Mouse (Mus musculus): ENCODE measurements around the gene Cdipt. TPM values are rescaled to one million over a fixed set of nuclear protein-coding genes. Genes with fewer than 3 reads are reported as not detected.

Cdipt gene
- polyA plus RNA-seq, 1 experiment from 2014 or later: 89.3 TPM

- Histone ChIP-seq H3K4me1 (peaks cover 75% of the 10 kb centered on the region), H3K27ac (peak overlapping the region; percentile 100), H3K4me3 (peak overlapping the region; percentile 82), H3K27me3 (ENCODE audit: insufficient read depth, poor library complexity, severe bottlenecking) (no peaks in the 10 kb centered on the region), H3K36me3 (peaks cover 42% of the 10 kb centered on the region), H3K9me3 (no peaks in the 10 kb centered on the region)
- no peak for DNase-seq (ENCODE audit: low spot score)
- 30% methylated on average over 19 of the region's 19 CpGs for WGBS
Observed at GRCm38 (mm10) chr7:127023896-127024690, 48.4 kb downstream of the Cdipt start.

GRCm38 (mm10) chr7:127024755-127025555 is 49.2 kb downstream of the Cdipt start:
- Histone ChIP-seq H3K27ac (peak overlapping the region; percentile 100), H3K9me3 (no peaks in the 10 kb centered on the region), H3K4me1 (peaks cover 66% of the 10 kb centered on the region), H3K36me3 (peaks cover 50% of the 10 kb centered on the region), H3K4me3 (peak overlapping the region; percentile 82), H3K27me3 (ENCODE audit: insufficient read depth, poor library complexity, severe bottlenecking) (no peaks in the 10 kb centered on the region)
- peak; percentile 94 for DNase-seq (ENCODE audit: low spot score)
- WGBS: under 1% methylated on average over 30 of the region's 30 CpGs

GRCm38 (mm10) chr7:127025556-127026160 is 49.9 kb downstream of the Cdipt start:
- peak overlapping the region; percentile 100 for H3K27ac ChIP-seq
- H3K36me3 ChIP-seq: peaks cover 57% of the 10 kb centered on the region
- H3K27me3 ChIP-seq (ENCODE audit: insufficient read depth, poor library complexity, severe bottlenecking): no peaks in the 10 kb centered on the region
- peaks cover 59% of the 10 kb centered on the region for H3K4me1 ChIP-seq
- peak; percentile 83 for DNase-seq (ENCODE audit: low spot score)
- 1% methylated on average over 65 of the region's 65 CpGs for WGBS
- H3K4me3 ChIP-seq: peak overlapping the region; percentile 82
- no peaks in the 10 kb centered on the region for H3K9me3 ChIP-seq

- Histone ChIP-seq H3K9me3 (no peaks in the 10 kb centered on the region), H3K4me3 (peak overlapping the region; percentile 82), H3K36me3 (peaks cover 62% of the 10 kb centered on the region), H3K4me1 (peaks cover 54% of the 10 kb centered on the region), H3K27ac (peak overlapping the region; percentile 100), H3K27me3 (ENCODE audit: insufficient read depth, poor library complexity, severe bottlenecking) (no peaks in the 10 kb centered on the region)
- DNase-seq (ENCODE audit: low spot score): peak; percentile 92
- 0% methylated on average over 28 of the region's 48 CpGs for WGBS
Observed at GRCm38 (mm10) chr7:127026161-127026600, 50.5 kb downstream of the Cdipt start.

- H3K27me3 ChIP-seq (ENCODE audit: insufficient read depth, poor library complexity, severe bottlenecking): no peaks in the 10 kb centered on the region
- WGBS: 4% methylated on average over 28 of the region's 48 CpGs
- H3K4me3 ChIP-seq: peak overlapping the region; percentile 82
- peaks cover 50% of the 10 kb centered on the region for H3K4me1 ChIP-seq
- no peak for DNase-seq (ENCODE audit: low spot score)
- peak overlapping the region; percentile 100 for H3K27ac ChIP-seq
- H3K9me3 ChIP-seq: no peaks in the 10 kb centered on the region
- peaks cover 67% of the 10 kb centered on the region for H3K36me3 ChIP-seq
Observed at GRCm38 (mm10) chr7:127026616-127026983, 50.9 kb downstream of the Cdipt start.

- H3K9me3 ChIP-seq: no peaks in the 10 kb centered on the region
- peaks cover 44% of the 10 kb centered on the region for H3K4me1 ChIP-seq
- H3K4me3 ChIP-seq: peak within 1 kb of the TSS; percentile 82
- peak; percentile 99 for DNase-seq (ENCODE audit: low spot score)
- peaks cover 70% of the 10 kb centered on the region for H3K36me3 ChIP-seq
- WGBS: 1% methylated on average over 52 of the region's 63 CpGs
- peak within 1 kb of the TSS; percentile 100 for H3K27ac ChIP-seq
- no peaks in the 10 kb centered on the region for H3K27me3 ChIP-seq (ENCODE audit: insufficient read depth, poor library complexity, severe bottlenecking)
Observed at GRCm38 (mm10) chr7:127026984-127027726, 51.4 kb downstream of the Cdipt start, which contains the start of gene Maz. Gene Maz (minus strand): TSS chr7:127027037.

- Histone ChIP-seq H3K36me3 (peaks cover 70% of the 10 kb centered on the region), H3K9me3 (no peaks in the 10 kb centered on the region), H3K4me3 (peak overlapping the region; percentile 82), H3K27ac (peak overlapping the region; percentile 100), H3K27me3 (ENCODE audit: insufficient read depth, poor library complexity, severe bottlenecking) (no peaks in the 10 kb centered on the region), H3K4me1 (peaks cover 37% of the 10 kb centered on the region)
- 73% methylated on average over 8 of the region's 8 CpGs for WGBS
- no peak for DNase-seq (ENCODE audit: low spot score)
Observed at GRCm38 (mm10) chr7:127027885-127028284, 52.2 kb downstream of the Cdipt start.

Other genes starting within 250 kb of the Cdipt start
- gene Mapk3, start 216.3 kb upstream of the Cdipt start, polyA plus RNA-seq (2016; fragmentation: Nextera tagmentation; extraction: Ambion mirVana): 59.6 and 69.8 TPM in 2 replicates
- 1.3 and 1.5 TPM in 2 replicates for gene Gdpd3, start 209.6 kb upstream of the Cdipt start, polyA plus RNA-seq (2016; fragmentation: Nextera tagmentation; extraction: Ambion mirVana)
- 43.4 and 66.0 TPM in 2 replicates for gene Ypel3, start 199.0 kb upstream of the Cdipt start, polyA plus RNA-seq (2016; fragmentation: Nextera tagmentation; extraction: Ambion mirVana)
- 0.23 and 0.53 TPM in 2 replicates for gene Tbx6, start 194.4 kb upstream of the Cdipt start, polyA plus RNA-seq (2016; fragmentation: Nextera tagmentation; extraction: Ambion mirVana)
- 233 and 325 TPM in 2 replicates for gene Ppp4c, start 183.4 kb upstream of the Cdipt start, polyA plus RNA-seq (2016; fragmentation: Nextera tagmentation; extraction: Ambion mirVana)
- 0.06 and 0.38 TPM in 2 replicates for gene Fam57b, start 178.2 kb upstream of the Cdipt start, polyA plus RNA-seq (2016; fragmentation: Nextera tagmentation; extraction: Ambion mirVana)
- gene 4930451I11Rik, start 144.3 kb upstream of the Cdipt start, polyA plus RNA-seq (2016; fragmentation: Nextera tagmentation; extraction: Ambion mirVana): not detected in 2 replicates
- gene Doc2a, start 128.5 kb upstream of the Cdipt start, polyA plus RNA-seq (2016; fragmentation: Nextera tagmentation; extraction: Ambion mirVana): 0.28 and 0.64 TPM in 2 replicates
- 31.1 and 35.0 TPM in 2 replicates for gene Hirip3, start 113.9 kb upstream of the Cdipt start, polyA plus RNA-seq (2016; fragmentation: Nextera tagmentation; extraction: Ambion mirVana)
- gene Ino80e, start 113.5 kb upstream of the Cdipt start, polyA plus RNA-seq (2016; fragmentation: Nextera tagmentation; extraction: Ambion mirVana): 79.1 and 92.0 TPM in 2 replicates
- gene Taok2, start 91.2 kb upstream of the Cdipt start, polyA plus RNA-seq (2016; fragmentation: Nextera tagmentation; extraction: Ambion mirVana): 33.2 and 39.2 TPM in 2 replicates
- 18.6 and 20.7 TPM in 2 replicates for gene Tmem219, start 53.0 kb upstream of the Cdipt start, polyA plus RNA-seq (2016; fragmentation: Nextera tagmentation; extraction: Ambion mirVana)
- gene Kctd13, start 47.0 kb upstream of the Cdipt start, polyA plus RNA-seq (2016; fragmentation: Nextera tagmentation; extraction: Ambion mirVana): 15.5 and 21.3 TPM in 2 replicates
- gene Asphd1, start 26.3 kb upstream of the Cdipt start, polyA plus RNA-seq (2016; fragmentation: Nextera tagmentation; extraction: Ambion mirVana): not detected in 2 replicates
- gene Sez6l2, start 25.4 kb upstream of the Cdipt start, polyA plus RNA-seq (2016; fragmentation: Nextera tagmentation; extraction: Ambion mirVana): 0.15 and 0.35 TPM in 2 replicates
- 1.3 and 1.5 TPM in 2 replicates for gene Cdiptos, start 184 bp downstream of the Cdipt start, polyA plus RNA-seq (2016; fragmentation: Nextera tagmentation; extraction: Ambion mirVana)
- gene Mvp, start 38.7 kb downstream of the Cdipt start, polyA plus RNA-seq (2016; fragmentation: Nextera tagmentation; extraction: Ambion mirVana): 8.4 and 9.9 TPM in 2 replicates
- 0.41 TPM in 1 of 2 replicates, not detected in the other for gene Pagr1b, start 40.6 kb downstream of the Cdipt start, polyA plus RNA-seq (2016; fragmentation: Nextera tagmentation; extraction: Ambion mirVana)
- 64.1 and 99.6 TPM in 2 replicates for gene Pagr1a, start 41.4 kb downstream of the Cdipt start, polyA plus RNA-seq (2016; fragmentation: Nextera tagmentation; extraction: Ambion mirVana)
- gene Gm42742, start 45.2 kb downstream of the Cdipt start, polyA plus RNA-seq (2016; fragmentation: Nextera tagmentation; extraction: Ambion mirVana): 20.6 and 46.6 TPM in 2 replicates
- gene Prrt2, start 45.3 kb downstream of the Cdipt start, polyA plus RNA-seq (2016; fragmentation: Nextera tagmentation; extraction: Ambion mirVana): 2.4 and 3.2 TPM in 2 replicates
- gene Maz, start 51.1 kb downstream of the Cdipt start, polyA plus RNA-seq (2016; fragmentation: Nextera tagmentation; extraction: Ambion mirVana): 41.5 and 66.9 TPM in 2 replicates
- gene Kif22, start 66.6 kb downstream of the Cdipt start, polyA plus RNA-seq (2016; fragmentation: Nextera tagmentation; extraction: Ambion mirVana): 110 and 145 TPM in 2 replicates
- gene Zg16, start 111.4 kb downstream of the Cdipt start, polyA plus RNA-seq (2016; fragmentation: Nextera tagmentation; extraction: Ambion mirVana): not detected in 2 replicates
- gene AI467606, start 115.4 kb downstream of the Cdipt start, polyA plus RNA-seq (2016; fragmentation: Nextera tagmentation; extraction: Ambion mirVana): 0.73 and 1.0 TPM in 2 replicates
- 7.2 and 14.5 TPM in 2 replicates for gene Qprt, start 146.3 kb downstream of the Cdipt start, polyA plus RNA-seq (2016; fragmentation: Nextera tagmentation; extraction: Ambion mirVana)
- gene Spn, start 161.9 kb downstream of the Cdipt start, polyA plus RNA-seq (2016; fragmentation: Nextera tagmentation; extraction: Ambion mirVana): 0.06 and 0.50 TPM in 2 replicates
- 49.1 and 61.0 TPM in 2 replicates for gene Cd2bp2, start 220.1 kb downstream of the Cdipt start, polyA plus RNA-seq (2016; fragmentation: Nextera tagmentation; extraction: Ambion mirVana)
- 26.4 and 28.3 TPM in 2 replicates for gene Tbc1d10b, start 232.6 kb downstream of the Cdipt start, polyA plus RNA-seq (2016; fragmentation: Nextera tagmentation; extraction: Ambion mirVana)
- 40.4 and 51.1 TPM in 2 replicates for gene Mylpf, start 233.0 kb downstream of the Cdipt start, polyA plus RNA-seq (2016; fragmentation: Nextera tagmentation; extraction: Ambion mirVana)

Data from heart, embryonic 10.5 days (tissue).